ENCODE assay signal across 8 mouse cellular contexts in genomic region chr11:80614418-80614817, GRCm38 (mm10).
DNase-seq lines count a peak whose midpoint lies in the region; ATAC-seq and TF ChIP-seq lines count a peak whose summit lies in the region.

No protein-coding gene starts in this region.

- no peaks in the 10 kb centered on the region for H3K4me1 ChIP-seq in lung, postnatal 0 days (ENCODE audit: insufficient read depth, low read depth, low read length)

- H3K9me3 ChIP-seq in lung, postnatal 0 days (ENCODE audit: low read length): no peaks in the 10 kb centered on the region

- no peak for TF ChIP-seq EP300 in lung, postnatal 0 days (IDR thresholded peaks at IDR 0.05)

- peak; percentile 46; the same call in 1 of the 2 replicates for ATAC-seq in granulocyte monocyte progenitor cell, adult 5-6 weeks (replicated peaks; ENCODE audit: poor library complexity, severe bottlenecking)
- no peak for ATAC-seq in lung, postnatal 0 days
- ATAC-seq in monocyte, adult 5-6 weeks (replicated peaks; ENCODE audit: insufficient number of reproducible peaks, low FRiP score, low TSS enrichment, poor library complexity, severe bottlenecking): no peak

- TF ChIP-seq CTCF in lung, postnatal 0 days (IDR thresholded peaks at IDR 0.05): peak; percentile 66

- intact Hi-C loops in heart, postnatal 25 days (cut with DNase I): no loop called here

- no peak overlapping the region for H3K27ac ChIP-seq in lung, postnatal 0 days (ENCODE audit: low read length)

- no peak overlapping the region for H3K4me3 ChIP-seq in lung, postnatal 0 days (ENCODE audit: low read depth, low read length)

- no peaks in the 10 kb centered on the region for H3K27me3 ChIP-seq in lung, postnatal 0 days (replicated peaks; ENCODE audit: insufficient read depth, low read length)

- peak; percentile 36 to 64 for DNase-seq in heart, adult 18-20 months
- no peak for DNase-seq in heart, postnatal 25 days (ENCODE audit: low spot score)
- peak; percentile 79 for DNase-seq in CD4-positive, CD25-positive, alpha-beta regulatory T cell, adult 2 months (ENCODE audit: low read depth, low spot score)
- DNase-seq in cerebellum, adult 11-12 months: peak; percentile 38
- peak; percentile 65 for DNase-seq in lung, postnatal 0 days (ENCODE audit: low spot score)
- DNase-seq in right cerebral cortex, postnatal 4 days: peak; percentile 67

- no peak overlapping the region for H3K4me2 ChIP-seq in lung, postnatal 0 days (replicated peaks; ENCODE audit: low read depth, low read length)

- no peak overlapping the region for H3K9ac ChIP-seq in lung, postnatal 0 days (replicated peaks; ENCODE audit: low read depth)

- H3K36me3 ChIP-seq in lung, postnatal 0 days (ENCODE audit: insufficient read depth, low read length): no peaks in the 10 kb centered on the region

- WGBS in lung, postnatal 0 days: 37% methylated on average over 5 of the region's 5 CpGs
